Mouse (Mus musculus) testis, adult 2 months (tissue): ENCODE data around the gene Elfn2.

Experiments used
- CTCF ChIP-seq: fragments of 200-500 bp; IDR thresholded peaks from 2 replicates; pipeline ENCODE4 v1.5.1; 2012; ENCODE audit warnings: low read depth, mild to moderate bottlenecking, inconsistent platforms, low read length, moderate library complexity; ENCODE audit not compliant: control insufficient read depth, insufficient read depth, insufficient replicate concordance
- POLR2A ChIP-seq: fragments of 200-500 bp; IDR thresholded peaks from 2 replicates; pipeline ENCODE4 v1.6.1; 2012; ENCODE audit warnings: low read depth, mild to moderate bottlenecking, inconsistent platforms, low read length, moderate library complexity; ENCODE audit not compliant: control insufficient read depth

GRCm38 (mm10) chr15:78716936-78717335 is 1.6 kb downstream of the Elfn2 start:
- TF ChIP-seq CTCF: no peak
- no peak for TF ChIP-seq POLR2A
